Mouse (Mus musculus) megakaryocyte, embryonic 14.5 days (primary cell): ENCODE data around the gene Cmtm3. TPM values are rescaled to one million over a fixed set of nuclear protein-coding genes. Genes with fewer than 3 reads are reported as not detected.
A peak's percentile ranks its signal among the peaks of the same experiment; 100 is the strongest.

Source experiments
- H3K27me3 ChIP-seq: replicated peaks from 2 replicates; pipeline ENCODE3; 2012; ENCODE audit warnings: inconsistent platforms
- H3K36me3 ChIP-seq: replicated peaks from 2 replicates; pipeline ENCODE3; 2012; ENCODE audit warnings: low read length, inconsistent platforms, mixed read lengths
- H3K4me1 ChIP-seq: 2 replicates; pipeline ENCODE4 v1.6.1; 2012; ENCODE audit warnings: inconsistent platforms
- H3K4me3 ChIP-seq: replicated peaks from 2 replicates; pipeline ENCODE3; 2012; ENCODE audit warnings: moderate library complexity, mild to moderate bottlenecking, inconsistent platforms
- H3K9me3 ChIP-seq: 2 replicates; pipeline ENCODE4 v1.6.1; 2012; ENCODE audit warnings: inconsistent platforms
- FLI1 ChIP-seq: IDR thresholded peaks from 2 replicates; pipeline ENCODE4 v1.6.1; 2012; ENCODE audit warnings: low read length, inconsistent platforms, mixed read lengths
- GATA1 ChIP-seq: IDR thresholded peaks from 3 replicates; pipeline ENCODE4 v1.6.1; 2012; ENCODE audit warnings: mixed read lengths, low read length, inconsistent platforms, borderline replicate concordance
- polyA plus RNA-seq: library from polyadenylated mRNA; stranded (reverse); fragments of >175 nt; gene quantifications from 2 replicates; pipeline ENCODE4 v1.2.3, GENCODE M21; 2012; ENCODE audit warnings: low replicate concordance; ENCODE audit not compliant: insufficient read depth

Cmtm3 gene
- polyA plus RNA-seq, 1 experiment = 65.4 TPM

DNA sequence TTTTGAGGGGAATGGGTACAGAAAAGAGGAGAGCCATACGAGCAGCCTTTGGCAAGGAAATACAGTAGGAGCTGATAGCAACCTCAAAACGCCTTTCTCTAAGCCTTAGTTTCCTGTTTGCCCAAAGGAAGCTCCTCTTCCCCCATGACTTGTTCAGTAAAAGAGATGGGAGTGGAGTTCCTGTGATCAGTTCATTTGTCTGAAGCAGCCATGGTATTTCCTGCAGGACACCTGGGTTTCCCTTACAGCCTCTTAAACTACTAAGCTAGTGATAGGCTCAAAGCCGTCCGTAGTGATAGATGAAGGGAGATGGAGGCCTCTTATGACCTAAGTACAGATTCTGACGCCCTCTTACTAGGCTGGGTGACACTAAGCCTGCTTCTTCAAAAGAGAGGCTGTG lies 3.2 kb downstream of the Cmtm3 start:
- Histone ChIP-seq H3K27me3 (no peaks in the 10 kb centered on the region), H3K9me3 (no peaks in the 10 kb centered on the region), H3K36me3 (peaks cover 39% of the 10 kb centered on the region), H3K4me3 (no peak overlapping the region), H3K4me1 (peaks cover 75% of the 10 kb centered on the region)
- no peak; the same call in 2 of the 3 replicates for TF ChIP-seq GATA1
- no peak for TF ChIP-seq FLI1

DNA sequence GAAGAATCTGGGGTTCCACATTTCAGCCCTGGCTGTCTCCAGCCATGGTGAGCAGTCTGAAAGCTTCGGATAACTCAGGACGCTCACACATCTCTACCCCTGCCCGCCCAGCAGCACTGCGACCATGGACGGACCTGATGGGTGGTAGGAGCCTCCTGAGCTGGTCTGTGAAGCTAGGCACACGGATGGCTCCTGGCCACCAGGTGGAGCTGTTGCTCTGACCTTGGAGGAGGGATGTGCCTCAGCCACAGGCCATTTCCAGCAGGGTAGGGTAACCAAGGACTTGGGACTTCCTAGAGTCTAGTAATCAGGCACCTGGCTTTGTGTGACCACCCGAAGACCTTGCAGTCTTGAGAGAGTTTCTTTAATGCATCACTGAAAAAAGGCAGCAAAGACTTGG lies 4.7 kb downstream of the Cmtm3 start:
- Histone ChIP-seq H3K4me3 (peak overlapping the region; percentile 12), H3K9me3 (no peaks in the 10 kb centered on the region), H3K27me3 (no peaks in the 10 kb centered on the region), H3K36me3 (peaks cover 53% of the 10 kb centered on the region), H3K4me1 (peaks cover 69% of the 10 kb centered on the region)
- no peak for TF ChIP-seq GATA1
- TF ChIP-seq FLI1 = no peak

DNA sequence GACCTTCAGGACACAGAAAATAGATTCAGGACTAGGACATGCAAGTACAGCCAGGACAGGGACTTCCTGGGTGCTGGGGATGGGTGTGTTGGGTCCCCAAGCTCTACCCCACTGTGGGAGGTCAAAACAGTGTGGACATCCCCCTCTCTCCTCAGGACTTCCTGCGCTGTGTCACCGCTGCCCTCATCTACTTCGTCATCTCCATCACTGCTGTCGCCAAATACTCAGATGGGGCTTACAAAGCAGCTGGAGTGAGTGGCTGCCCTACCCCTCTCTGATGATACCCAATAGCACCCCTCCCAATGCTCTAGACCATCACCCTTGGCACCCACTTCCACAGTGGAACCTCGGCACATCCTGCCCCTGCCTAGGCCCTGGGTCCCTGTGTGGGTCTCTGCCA lies 5.4 kb downstream of the Cmtm3 start:
- Histone ChIP-seq H3K4me3 (no peak overlapping the region), H3K4me1 (peaks cover 67% of the 10 kb centered on the region), H3K36me3 (peaks cover 54% of the 10 kb centered on the region), H3K27me3 (no peaks in the 10 kb centered on the region), H3K9me3 (no peaks in the 10 kb centered on the region)
- TF ChIP-seq GATA1 (no peak), FLI1 (no peak)

DNA sequence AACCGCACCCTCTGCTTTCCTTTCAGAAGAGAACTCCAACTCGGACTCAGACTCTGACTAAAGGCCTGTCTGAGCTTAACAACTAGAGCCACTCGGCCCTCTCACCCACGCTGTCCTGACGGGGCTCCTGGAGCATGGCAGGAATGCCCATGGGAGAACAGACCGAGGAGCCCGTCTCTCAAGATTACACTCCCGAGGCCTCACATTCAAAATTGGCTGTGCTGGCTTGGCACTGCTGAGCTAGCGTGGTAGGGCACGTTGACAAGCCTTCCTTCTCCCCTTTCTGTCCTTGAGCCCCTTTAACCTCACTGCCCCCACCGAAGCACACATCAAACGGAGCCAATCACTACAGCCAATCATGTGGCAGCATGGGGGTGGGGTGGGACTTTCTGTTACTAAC lies 7.5 kb downstream of the Cmtm3 start:
- Histone ChIP-seq H3K27me3 (no peaks in the 10 kb centered on the region), H3K4me1 (peaks cover 46% of the 10 kb centered on the region), H3K36me3 (peaks cover 54% of the 10 kb centered on the region), H3K4me3 (no peak overlapping the region), H3K9me3 (no peaks in the 10 kb centered on the region)
- TF ChIP-seq FLI1 = no peak
- TF ChIP-seq GATA1 = no peak

DNA sequence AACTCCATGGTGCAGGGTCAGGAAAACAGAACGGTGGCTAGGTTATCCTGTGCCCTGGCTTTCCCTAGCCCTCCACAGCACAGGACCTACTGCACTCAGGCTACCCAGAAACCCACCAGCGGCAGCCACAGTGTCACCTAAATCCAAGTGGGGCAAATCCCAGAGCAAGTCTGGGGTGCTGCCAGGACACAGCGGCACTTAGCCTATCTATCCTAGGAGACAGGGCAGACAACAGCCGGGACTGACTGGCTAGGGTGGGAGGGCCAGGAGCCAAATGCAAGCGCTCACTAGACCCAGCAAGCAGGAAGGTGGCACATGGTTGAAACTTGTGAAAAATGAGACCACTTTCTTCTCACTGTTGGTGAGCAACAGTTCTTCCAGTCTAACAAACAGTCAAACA lies 9.8 kb downstream of the Cmtm3 start:
- H3K4me3 ChIP-seq = no peak overlapping the region
- peaks cover 49% of the 10 kb centered on the region for H3K36me3 ChIP-seq
- no peaks in the 10 kb centered on the region for H3K27me3 ChIP-seq
- peaks cover 31% of the 10 kb centered on the region for H3K4me1 ChIP-seq
- H3K9me3 ChIP-seq = no peaks in the 10 kb centered on the region
- no peak for TF ChIP-seq FLI1
- TF ChIP-seq GATA1 = no peak

DNA sequence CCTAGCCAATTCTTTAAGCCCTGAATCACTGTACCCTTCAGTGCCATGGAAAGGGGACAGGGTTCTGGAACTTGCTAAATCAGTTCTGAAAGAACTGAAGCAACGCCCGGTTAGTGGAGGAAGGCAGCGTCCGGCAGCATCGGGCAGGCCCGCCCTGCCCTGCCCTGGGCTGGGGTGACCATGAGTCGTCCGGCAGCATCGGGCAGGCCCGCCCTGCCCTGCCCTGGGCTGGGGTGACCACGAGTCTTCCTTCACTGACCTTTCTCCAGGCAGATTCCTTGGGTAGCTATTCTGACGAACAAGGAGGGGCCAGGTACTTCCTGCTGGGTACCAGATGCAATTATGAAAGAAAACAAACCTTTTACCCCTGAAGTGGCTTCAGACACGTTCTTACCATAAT lies 10.8 kb downstream of the Cmtm3 start:
- no peak for TF ChIP-seq GATA1
- TF ChIP-seq FLI1 = no peak
- Histone ChIP-seq H3K4me3 (no peak overlapping the region), H3K27me3 (no peaks in the 10 kb centered on the region), H3K4me1 (peaks cover 22% of the 10 kb centered on the region), H3K36me3 (peaks cover 42% of the 10 kb centered on the region), H3K9me3 (no peaks in the 10 kb centered on the region)

DNA sequence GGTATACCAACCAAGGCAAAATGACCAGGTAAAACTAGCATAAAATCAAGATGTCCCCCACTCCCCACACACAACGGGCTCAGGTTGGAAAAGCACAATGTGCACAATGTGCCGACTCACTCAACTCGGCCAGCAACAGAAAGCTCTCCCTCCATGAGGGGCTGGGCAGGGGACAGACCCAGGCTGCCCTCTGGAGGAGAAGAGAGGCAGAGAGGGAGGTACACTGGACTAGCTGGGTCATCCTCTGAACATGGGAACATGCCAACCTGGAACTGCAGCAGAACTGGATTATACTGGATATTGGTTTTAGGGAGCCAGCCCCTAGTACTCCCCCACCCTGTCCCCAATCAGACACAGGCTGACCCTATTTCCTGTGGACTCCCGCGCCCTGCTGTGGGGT lies 14.0 kb downstream of the Cmtm3 start:
- peaks cover 15% of the 10 kb centered on the region for H3K36me3 ChIP-seq
- TF ChIP-seq FLI1 (no peak), GATA1 (no peak)
- H3K4me3 ChIP-seq = no peak overlapping the region
- no peaks in the 10 kb centered on the region for H3K27me3 ChIP-seq
- no peaks in the 10 kb centered on the region for H3K9me3 ChIP-seq
- peaks cover 29% of the 10 kb centered on the region for H3K4me1 ChIP-seq

DNA sequence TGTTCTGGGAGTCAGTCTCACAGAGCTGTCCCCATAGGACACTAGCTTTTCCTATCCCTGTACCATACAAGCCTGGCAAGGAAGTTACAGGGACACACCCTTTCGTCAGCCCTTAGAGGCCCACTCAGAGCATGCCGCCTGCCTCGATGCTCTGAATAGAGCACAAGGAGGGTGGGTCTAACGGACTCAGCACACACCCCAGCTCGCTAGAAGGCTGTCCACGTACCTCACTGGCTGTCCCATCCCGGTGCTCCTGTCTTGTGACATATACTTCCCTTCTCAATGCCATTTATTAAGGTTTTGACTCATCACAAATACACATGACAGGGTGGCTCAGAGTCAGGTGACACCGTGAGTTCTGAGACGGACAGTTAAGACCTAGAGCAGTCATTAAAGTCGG lies 15.3 kb downstream of the Cmtm3 start:
- peaks cover 36% of the 10 kb centered on the region for H3K4me1 ChIP-seq
- H3K4me3 ChIP-seq = no peak overlapping the region
- H3K36me3 ChIP-seq = peaks cover 7% of the 10 kb centered on the region
- TF ChIP-seq FLI1 (no peak), GATA1 (no peak)
- H3K27me3 ChIP-seq = no peaks in the 10 kb centered on the region
- no peaks in the 10 kb centered on the region for H3K9me3 ChIP-seq

DNA sequence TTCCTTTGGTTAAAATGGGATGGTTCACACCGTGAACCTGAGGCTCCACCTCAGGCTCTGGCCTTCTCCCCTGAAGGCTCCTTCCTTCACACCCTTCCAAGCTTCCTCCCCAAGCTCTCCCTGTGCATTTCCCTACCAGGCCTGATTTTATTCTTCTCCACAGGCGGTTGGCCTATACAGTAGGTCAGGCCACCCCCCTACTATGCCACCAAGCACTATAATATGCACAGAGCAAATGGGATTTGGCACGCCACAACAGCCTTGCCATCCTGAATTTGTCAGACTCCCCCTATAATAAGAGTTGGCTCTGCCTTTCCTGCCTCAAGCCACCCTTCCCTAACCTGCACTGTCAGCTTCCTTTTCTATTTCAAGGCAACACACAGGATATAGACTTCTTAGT lies 19.4 kb downstream of the Cmtm3 start:
- TF ChIP-seq GATA1 = no peak
- TF ChIP-seq FLI1 = no peak
- H3K4me1 ChIP-seq = peaks cover 35% of the 10 kb centered on the region
- H3K27me3 ChIP-seq = no peaks in the 10 kb centered on the region
- no peak overlapping the region for H3K4me3 ChIP-seq
- H3K36me3 ChIP-seq = peaks cover 7% of the 10 kb centered on the region
- H3K9me3 ChIP-seq = no peaks in the 10 kb centered on the region

DNA sequence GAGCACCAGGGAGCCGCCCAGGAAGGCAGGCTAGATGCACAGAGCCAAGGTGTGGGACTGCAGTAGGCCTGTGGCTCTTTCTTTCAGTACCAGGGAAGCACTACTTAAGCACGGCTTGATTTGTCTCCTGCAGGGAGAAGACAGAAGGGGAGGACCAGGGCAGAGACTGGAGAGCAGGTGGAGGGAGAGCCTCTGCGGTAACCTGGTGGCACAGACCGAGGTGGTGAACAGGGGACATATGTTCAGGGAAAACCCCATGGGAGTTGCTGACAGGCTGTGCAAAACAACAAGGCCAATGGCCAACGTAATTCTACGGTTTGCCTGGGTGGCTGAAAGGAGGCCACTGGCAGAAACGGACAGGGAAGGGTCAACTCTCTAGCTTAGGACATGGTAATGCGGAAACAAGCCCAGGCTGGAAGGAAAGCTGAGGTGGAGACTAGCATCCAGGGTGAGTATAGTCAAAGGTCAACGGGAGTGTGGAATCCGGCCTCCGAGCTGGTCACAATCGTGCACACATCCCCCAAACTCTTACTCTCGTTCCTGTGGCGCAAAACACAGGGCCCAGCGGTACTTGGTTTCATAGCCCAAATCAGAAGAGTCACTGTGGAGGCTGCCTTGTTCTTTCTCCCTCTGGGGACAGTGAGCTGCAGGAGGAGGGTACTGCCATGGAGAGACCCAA lies 20.7 kb downstream of the Cmtm3 start:
- no peak overlapping the region for H3K4me3 ChIP-seq
- H3K27me3 ChIP-seq = no peaks in the 10 kb centered on the region
- peaks cover 5% of the 10 kb centered on the region for H3K36me3 ChIP-seq
- no peaks in the 10 kb centered on the region for H3K9me3 ChIP-seq
- no peak for TF ChIP-seq GATA1
- TF ChIP-seq FLI1 = no peak
- H3K4me1 ChIP-seq = peaks cover 35% of the 10 kb centered on the region

DNA sequence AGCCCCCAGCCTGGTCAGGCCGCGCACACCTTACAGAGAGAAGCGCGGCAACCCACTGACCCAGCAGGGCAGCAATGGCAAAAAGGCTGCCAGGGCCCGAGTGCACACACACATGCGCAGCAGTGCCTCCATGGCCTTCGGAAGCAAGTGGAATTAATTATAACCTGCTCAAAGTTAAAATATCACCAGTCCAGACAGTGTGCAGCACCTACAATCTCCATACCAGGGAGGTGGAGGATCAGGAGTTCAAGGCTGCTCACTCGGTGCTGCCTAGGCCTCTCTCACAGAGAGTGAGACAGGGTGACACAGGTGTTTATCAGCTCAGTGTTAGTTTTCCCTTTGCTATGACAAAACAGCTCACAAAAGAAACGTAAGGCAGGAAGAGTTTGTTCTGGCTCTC lies 26.5 kb downstream of the Cmtm3 start:
- TF ChIP-seq FLI1 (no peak), GATA1 (no peak)

More for the DNA sequence above, 26.5 kb downstream of the Cmtm3 start:
- peaks cover 2% of the 10 kb centered on the region for H3K27me3 ChIP-seq
- no peak overlapping the region for H3K4me3 ChIP-seq
- H3K4me1 ChIP-seq = peaks cover 37% of the 10 kb centered on the region
- H3K36me3 ChIP-seq = no peaks in the 10 kb centered on the region
- H3K9me3 ChIP-seq = no peaks in the 10 kb centered on the region
